Mouse (Mus musculus) forebrain, embryonic 14.5 days (tissue): ENCODE measurements around the gene Adra2b. TPM values are rescaled to one million over a fixed set of nuclear protein-coding genes. Genes with fewer than 3 reads are reported as not detected.

Experiments used
- ATAC-seq: fragments of 200-750 bp; cut with Nextera tagmentation; 2 replicates; pipeline ENCODE4 v1.8.0; 2017; ENCODE audit warnings: mild to moderate bottlenecking, moderate library complexity
- DNase-seq: peaks from one replicate; pipeline ENCODE4 v3.0.0-alpha.2; 2015; ENCODE audit warnings: low spot score
- H3K27ac ChIP-seq: fragments of 300-500 bp; sonication (generic); 2 replicates; pipeline ENCODE4 v1.5.1; 2014; ENCODE audit warnings: low read depth, mild to moderate bottlenecking, control low read depth, low read length, moderate library complexity
- H3K27me3 ChIP-seq: fragments of 300-500 bp; sonication (generic); replicated peaks from 2 replicates; pipeline ENCODE4 v1.6.1; 2014; ENCODE audit warnings: low read length, control low read depth, mixed read lengths; ENCODE audit not compliant: control insufficient read depth, insufficient read depth
- H3K36me3 ChIP-seq: fragments of 300-500 bp; sonication (generic); 2 replicates; pipeline ENCODE4 v1.6.1; 2014; ENCODE audit warnings: low read length, control low read depth; ENCODE audit not compliant: control insufficient read depth, insufficient read depth
- H3K4me1 ChIP-seq: fragments of 300-500 bp; sonication (generic); 2 replicates; pipeline ENCODE4 v1.6.1; 2014; ENCODE audit warnings: antibody characterized with exemption, low read length, control low read depth; ENCODE audit not compliant: control insufficient read depth, insufficient read depth
- H3K4me2 ChIP-seq: fragments of 300-500 bp; sonication (generic); 2 replicates; pipeline ENCODE4 v1.6.1; 2014; ENCODE audit warnings: mild to moderate bottlenecking, control low read depth, low read length
- H3K4me3 ChIP-seq: fragments of 300-500 bp; sonication (generic); 2 replicates; pipeline ENCODE4 v1.5.1; 2014; ENCODE audit warnings: low read depth, low read length, control low read depth
- H3K9ac ChIP-seq: fragments of 300-500 bp; sonication (generic); 2 replicates; pipeline ENCODE4 v1.6.1; 2014; ENCODE audit warnings: mild to moderate bottlenecking, low read length, control low read depth, moderate library complexity
- H3K9me3 ChIP-seq: fragments of 300-500 bp; sonication (generic); replicated peaks from 2 replicates; pipeline ENCODE4 v1.6.1; 2016; ENCODE audit warnings: low read length, control low read depth, mixed read lengths; ENCODE audit not compliant: control insufficient read depth
- WGBS: fragments of 180-500 bp; shearing (Covaris S2); extraction: QIAGEN DNeasy Blood & Tissue Kit; methylation state at CpG from one replicate; pipeline ENCODE4 v1.1.7; 2014; 5-methylcytosine and 5-hydroxymethylcytosine counted together
- polyA plus RNA-seq: library from polyadenylated mRNA; unstranded; fragments of >200 nt; fragmentation: Nextera tagmentation; extraction: Ambion mirVana; gene quantifications from 2 replicates; pipeline ENCODE4 v1.2.1, GENCODE M21; 2014

Adra2b gene
- polyA plus RNA-seq, 1 experiment from 2014 or later = 0.36 TPM

DNA sequence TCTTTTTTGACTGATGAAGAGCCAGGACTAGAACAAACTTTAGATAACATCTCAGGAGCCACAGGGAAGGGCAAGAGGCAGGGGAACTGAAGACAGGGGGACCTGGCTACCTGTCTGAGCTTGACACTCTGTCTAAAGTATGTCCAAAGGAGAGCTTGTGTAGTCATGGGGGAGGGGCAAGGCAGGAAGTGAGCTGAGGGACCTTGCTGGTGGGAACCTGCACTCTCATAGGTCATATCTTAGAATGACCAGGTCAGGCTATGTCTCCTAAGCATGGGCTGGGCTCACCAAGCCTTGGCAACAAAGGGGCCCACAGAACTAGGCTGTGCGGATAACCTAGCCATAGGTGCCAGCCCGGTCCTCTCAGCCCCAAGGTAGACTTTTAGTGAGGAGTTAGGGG, 9.1 kb downstream of the Adra2b start:
- H3K36me3 ChIP-seq = no peaks in the 10 kb centered on the region

DNA sequence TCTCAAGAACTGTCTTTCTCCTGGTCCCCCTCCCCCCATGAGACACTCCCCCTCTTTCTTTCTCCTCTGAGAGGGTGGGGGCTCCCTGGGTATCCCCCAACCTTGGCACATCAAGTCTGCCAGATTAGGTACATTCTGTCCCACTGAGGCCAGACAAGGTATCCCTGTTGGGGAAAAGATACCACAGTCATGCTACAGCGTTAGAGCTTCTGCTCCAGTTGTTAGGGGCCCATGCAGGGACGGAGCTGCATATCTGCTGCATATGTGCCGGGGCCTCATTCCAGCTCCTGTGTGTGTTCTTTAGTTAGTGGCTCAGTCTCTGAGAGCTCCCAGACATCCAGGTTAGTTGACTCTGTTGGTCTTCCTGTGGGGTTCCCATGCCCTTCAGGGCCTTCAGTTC, 11.1 kb downstream of the Adra2b start:
- ATAC-seq = no peak
- Histone ChIP-seq H3K4me1 (no peaks in the 10 kb centered on the region), H3K9me3 (no peaks in the 10 kb centered on the region), H3K27me3 (no peaks in the 10 kb centered on the region), H3K36me3 (no peaks in the 10 kb centered on the region), H3K4me3 (no peak overlapping the region), H3K27ac (no peak overlapping the region), H3K9ac (no peak overlapping the region), H3K4me2 (no peak overlapping the region)
- 78% methylated on average over 3 of the region's 3 CpGs for WGBS
- no peak for DNase-seq

More for the DNA sequence above, 9.1 kb downstream of the Adra2b start:
- Histone ChIP-seq H3K27ac (no peak overlapping the region), H3K27me3 (0 out of 2 replicates have a peak, but pooled peaks cover 3% of the 10 kb centered on the region), H3K9me3 (no peaks in the 10 kb centered on the region), H3K4me2 (no peak overlapping the region), H3K4me3 (no peak overlapping the region), H3K4me1 (no peaks in the 10 kb centered on the region), H3K9ac (no peak overlapping the region)
- DNase-seq (no peak), ATAC-seq (no peak)
- WGBS = 68% methylated on average over 2 of the region's 2 CpGs

DNA sequence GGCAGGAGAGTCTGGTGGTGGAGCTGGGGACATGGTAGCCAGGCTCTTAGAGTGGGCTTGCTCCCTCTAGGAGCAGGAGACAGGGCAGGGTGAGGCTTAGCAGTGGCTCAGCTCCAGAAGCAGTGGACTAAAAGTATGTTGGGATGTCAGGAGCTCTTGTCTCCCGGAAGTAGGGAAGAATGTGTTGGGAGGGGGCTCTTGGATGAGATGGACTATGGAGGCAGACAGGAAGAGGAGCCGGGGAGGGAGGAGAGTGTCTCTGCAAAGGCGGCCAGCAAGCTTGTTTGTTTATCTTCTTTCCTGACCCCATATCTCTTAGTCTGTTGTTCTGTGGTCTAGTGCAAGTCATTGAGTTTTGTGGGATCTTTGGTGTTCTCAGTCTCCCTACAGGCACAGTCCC, 12.1 kb downstream of the Adra2b start:
- no peak for DNase-seq
- no peak overlapping the region for H3K4me2 ChIP-seq
- H3K36me3 ChIP-seq = no peaks in the 10 kb centered on the region
- 74% methylated on average over 3 of the region's 3 CpGs for WGBS
- no peaks in the 10 kb centered on the region for H3K4me1 ChIP-seq
- H3K9me3 ChIP-seq = no peaks in the 10 kb centered on the region
- ATAC-seq = no peak
- H3K4me3 ChIP-seq = no peak overlapping the region
- H3K9ac ChIP-seq = no peak overlapping the region
- no peak overlapping the region for H3K27ac ChIP-seq
- H3K27me3 ChIP-seq = no peaks in the 10 kb centered on the region

GRCm38 (mm10) chr2:127375759-127376341, 12.8 kb downstream of the Adra2b start:
- Histone ChIP-seq H3K9ac (no peak overlapping the region), H3K4me3 (no peak overlapping the region), H3K27ac (no peak overlapping the region), H3K4me1 (no peaks in the 10 kb centered on the region), H3K36me3 (no peaks in the 10 kb centered on the region), H3K27me3 (no peaks in the 10 kb centered on the region), H3K4me2 (no peak overlapping the region), H3K9me3 (no peaks in the 10 kb centered on the region)
- DNase-seq (no peak), ATAC-seq (no peak)
- 52% methylated on average over 7 of the region's 7 CpGs for WGBS

DNA sequence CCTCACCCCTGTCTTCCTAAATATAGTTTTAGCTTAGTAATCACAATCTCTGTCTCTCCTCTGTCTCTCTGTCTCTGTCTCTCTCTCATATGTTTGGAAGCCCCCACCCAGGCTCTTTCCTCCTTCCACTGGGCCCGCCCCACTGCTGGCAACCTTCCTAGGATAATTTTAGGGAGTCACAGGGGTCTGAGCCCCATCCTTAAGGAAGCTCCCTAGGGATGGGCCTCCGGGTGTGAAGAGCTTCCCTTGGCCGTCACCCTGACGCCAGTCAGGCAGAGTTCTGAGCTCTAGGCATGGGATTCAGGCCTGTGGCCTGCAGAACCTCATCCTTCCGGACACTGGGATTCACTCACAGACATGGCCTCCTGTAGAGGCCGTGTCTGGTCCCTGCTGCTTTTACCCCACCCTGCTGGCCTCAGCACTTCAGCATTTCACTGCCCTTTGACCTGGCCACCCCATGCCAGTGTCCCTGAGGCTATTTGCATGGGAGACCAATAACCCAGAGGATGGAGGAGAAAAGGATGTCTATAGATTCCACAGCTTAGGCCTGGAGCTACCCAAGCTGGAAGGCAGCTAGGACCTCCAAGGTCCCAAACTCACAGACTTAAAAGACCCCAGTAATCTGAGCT, 13.5 kb downstream of the Adra2b start:
- DNase-seq (no peak), ATAC-seq (no peak)
- no peak overlapping the region for H3K4me2 ChIP-seq
- 79% methylated on average over 6 of the region's 6 CpGs for WGBS
- no peak overlapping the region for H3K27ac ChIP-seq
- no peak overlapping the region for H3K4me3 ChIP-seq
- H3K9ac ChIP-seq = no peak overlapping the region
- no peaks in the 10 kb centered on the region for H3K9me3 ChIP-seq
- H3K4me1 ChIP-seq = no peaks in the 10 kb centered on the region
- no peaks in the 10 kb centered on the region for H3K27me3 ChIP-seq
- H3K36me3 ChIP-seq = no peaks in the 10 kb centered on the region

DNA sequence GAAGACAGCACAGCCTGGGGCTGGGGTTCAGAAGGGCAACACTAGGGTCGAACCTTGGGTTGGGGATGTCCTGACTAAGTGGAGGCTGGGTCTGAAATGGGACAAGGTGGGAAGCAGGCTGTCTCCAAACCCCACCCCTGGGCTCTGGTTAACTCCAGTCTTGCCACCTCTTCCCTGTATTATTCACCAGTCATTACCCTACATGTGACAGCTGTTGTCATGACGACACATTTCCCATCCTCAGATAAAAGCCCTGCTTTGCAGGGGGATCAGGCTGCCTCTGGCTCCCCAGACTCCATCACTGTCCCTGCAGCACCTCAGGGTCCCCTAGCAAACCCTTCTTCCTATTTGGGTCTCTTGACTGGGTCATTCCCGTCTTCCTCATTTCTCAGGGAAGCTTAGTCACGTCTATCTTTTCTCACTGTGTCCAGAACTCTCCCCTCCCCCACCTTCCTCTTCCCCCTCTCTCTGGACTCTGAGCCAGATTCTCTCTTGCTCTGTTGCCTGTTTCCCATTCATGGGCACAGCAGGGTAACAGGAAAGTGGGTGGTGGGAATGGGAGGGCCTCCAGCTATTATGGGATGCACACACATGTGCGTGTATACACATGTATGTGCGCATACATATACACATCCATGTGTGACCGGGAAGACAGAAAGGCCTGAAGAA, 15.1 kb downstream of the Adra2b start:
- Histone ChIP-seq H3K9me3 (no peaks in the 10 kb centered on the region), H3K4me3 (no peak overlapping the region), H3K9ac (no peak overlapping the region), H3K27ac (no peak overlapping the region), H3K4me2 (no peak overlapping the region), H3K36me3 (no peaks in the 10 kb centered on the region), H3K4me1 (no peaks in the 10 kb centered on the region), H3K27me3 (no peaks in the 10 kb centered on the region)
- ATAC-seq (peak; percentile 67; the same call in 1 of the 2 replicates), DNase-seq (peak; percentile 53)
- WGBS = 62% methylated on average over 7 of the region's 7 CpGs

GRCm38 (mm10) chr2:127378611-127378990, 15.6 kb downstream of the Adra2b start:
- Histone ChIP-seq H3K36me3 (no peaks in the 10 kb centered on the region), H3K4me1 (no peaks in the 10 kb centered on the region), H3K9me3 (no peaks in the 10 kb centered on the region), H3K27me3 (no peaks in the 10 kb centered on the region), H3K4me2 (no peak overlapping the region), H3K27ac (no peak overlapping the region), H3K4me3 (no peak overlapping the region), H3K9ac (no peak overlapping the region)
- ATAC-seq (no peak), DNase-seq (no peak)
- 79% methylated on average over 7 of the region's 7 CpGs for WGBS

DNA sequence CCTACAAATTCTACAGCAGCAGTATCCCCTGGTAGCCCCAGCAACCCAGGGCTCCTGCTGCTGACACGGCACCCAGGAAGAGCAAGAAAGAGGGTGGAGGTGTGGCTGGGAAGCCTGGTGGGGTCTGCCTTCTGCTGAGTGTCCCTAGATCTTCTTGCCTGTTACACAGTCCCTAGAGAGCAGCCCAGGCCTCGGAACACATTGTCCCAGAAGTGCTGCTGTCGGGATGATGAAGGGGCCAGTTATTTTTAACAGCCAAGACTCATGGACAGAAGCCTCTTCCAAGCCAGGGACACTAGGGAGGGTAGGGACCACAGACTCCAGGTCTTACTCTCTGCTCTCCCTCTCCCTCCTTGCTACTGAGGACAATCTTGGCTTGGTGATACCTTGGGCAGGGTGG, 16.2 kb downstream of the Adra2b start:
- H3K36me3 ChIP-seq = no peaks in the 10 kb centered on the region
- no peak overlapping the region for H3K9ac ChIP-seq
- H3K4me1 ChIP-seq = no peaks in the 10 kb centered on the region
- H3K4me3 ChIP-seq = no peak overlapping the region
- no peak overlapping the region for H3K4me2 ChIP-seq
- no peaks in the 10 kb centered on the region for H3K27me3 ChIP-seq
- no peaks in the 10 kb centered on the region for H3K9me3 ChIP-seq
- ATAC-seq (no peak), DNase-seq (no peak)
- WGBS = 82% methylated on average over 3 of the region's 3 CpGs
- H3K27ac ChIP-seq = no peak overlapping the region

DNA sequence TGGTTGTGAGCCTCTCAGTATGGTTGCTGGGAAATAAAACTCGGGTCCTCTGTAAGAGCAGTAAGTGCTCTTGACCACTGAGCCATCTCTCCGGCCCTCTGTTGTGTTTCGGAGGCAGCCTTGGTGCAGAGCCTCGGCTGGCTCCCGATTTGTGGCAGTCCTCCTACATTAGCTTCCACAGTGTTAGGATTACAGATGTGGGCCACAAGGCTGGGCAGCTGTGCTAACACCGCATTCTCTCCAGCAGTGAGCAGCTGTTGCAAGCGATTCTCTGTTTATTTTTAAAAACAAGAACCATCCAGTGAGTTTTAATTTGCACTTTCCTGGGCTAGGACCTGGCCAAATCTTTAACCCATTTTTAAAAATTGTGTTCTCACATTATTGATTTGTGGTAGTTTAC, 20.9 kb downstream of the Adra2b start:
- no peak for ATAC-seq
- Histone ChIP-seq H3K4me3 (no peak overlapping the region), H3K27ac (no peak overlapping the region), H3K4me2 (no peak overlapping the region), H3K9me3 (no peaks in the 10 kb centered on the region), H3K36me3 (no peaks in the 10 kb centered on the region), H3K27me3 (no peaks in the 10 kb centered on the region), H3K9ac (no peak overlapping the region), H3K4me1 (no peaks in the 10 kb centered on the region)
- no peak for DNase-seq
- WGBS = 76% methylated on average over 7 of the region's 7 CpGs
